Mouse (Mus musculus): Measurements from ENCODE around the gene Apoe. TPM values are rescaled to one million over a fixed set of nuclear protein-coding genes. Genes with fewer than 3 reads are reported as not detected.

The Apoe gene
- polyA plus RNA-seq, 1 experiment: 4,561 TPM

- Histone ChIP-seq H3K4me3 (ENCODE audit: insufficient read depth, low read length) (no peak overlapping the region), H3K27ac (ENCODE audit: insufficient read depth, low read length) (no peak overlapping the region), H3K4me1 (ENCODE audit: control insufficient read depth, insufficient read depth, low read length) (no peaks in the 10 kb centered on the region)
- TF ChIP-seq POLR2A (IDR thresholded peaks at IDR 0.05; ENCODE audit: extremely low read depth, insufficient read depth, low read length) (no peak), CTCF (IDR thresholded peaks at IDR 0.05; ENCODE audit: extremely low read depth, insufficient read depth, low read length) (no peak)
Observed at GRCm38 (mm10) chr7:19716822-19717221, 17.8 kb upstream of the Apoe start.

GRCm38 (mm10) chr7:19716055-19716682, 17.2 kb upstream of the Apoe start:
- TF ChIP-seq CTCF (IDR thresholded peaks at IDR 0.05; ENCODE audit: extremely low read depth, insufficient read depth, low read length) (no peak), POLR2A (IDR thresholded peaks at IDR 0.05; ENCODE audit: extremely low read depth, insufficient read depth, low read length) (peak; percentile 37; the same call in 1 of the 2 replicates)
- Histone ChIP-seq H3K4me3 (ENCODE audit: insufficient read depth, low read length) (peak overlapping the region; percentile 25), H3K27ac (ENCODE audit: insufficient read depth, low read length) (peak overlapping the region; percentile 18), H3K4me1 (ENCODE audit: control insufficient read depth, insufficient read depth, low read length) (no peaks in the 10 kb centered on the region)

GRCm38 (mm10) chr7:19715239-19716054, 16.5 kb upstream of the Apoe start, which contains the start of gene Tomm40:
Gene Tomm40 (minus strand): TSS chr7:19715438.
- Histone ChIP-seq H3K4me3 (ENCODE audit: insufficient read depth, low read length) (peak within 1 kb of the TSS; percentile 44), H3K27ac (ENCODE audit: insufficient read depth, low read length) (peak within 1 kb of the TSS; percentile 18), H3K4me1 (ENCODE audit: control insufficient read depth, insufficient read depth, low read length) (no peaks in the 10 kb centered on the region)
- peak; percentile 39; the same call in 1 of the 2 replicates for TF ChIP-seq POLR2A (IDR thresholded peaks at IDR 0.05; ENCODE audit: extremely low read depth, insufficient read depth, low read length)
- no peak for TF ChIP-seq CTCF (IDR thresholded peaks at IDR 0.05; ENCODE audit: extremely low read depth, insufficient read depth, low read length)

- no peak overlapping the region for H3K27ac ChIP-seq (ENCODE audit: insufficient read depth, low read length)
- TF ChIP-seq CTCF (IDR thresholded peaks at IDR 0.05; ENCODE audit: extremely low read depth, insufficient read depth, low read length): no peak
- no peak for TF ChIP-seq POLR2A (IDR thresholded peaks at IDR 0.05; ENCODE audit: extremely low read depth, insufficient read depth, low read length)
- H3K4me1 ChIP-seq (ENCODE audit: control insufficient read depth, insufficient read depth, low read length): no peaks in the 10 kb centered on the region
- H3K4me3 ChIP-seq (ENCODE audit: insufficient read depth, low read length): peak overlapping the region; percentile 44
Observed at GRCm38 (mm10) chr7:19714836-19715235, 15.8 kb upstream of the Apoe start.

- no peak for TF ChIP-seq CTCF (IDR thresholded peaks at IDR 0.05; ENCODE audit: extremely low read depth, insufficient read depth, low read length)
- no peak for TF ChIP-seq POLR2A (IDR thresholded peaks at IDR 0.05; ENCODE audit: extremely low read depth, insufficient read depth, low read length)
- H3K4me1 ChIP-seq (ENCODE audit: control insufficient read depth, insufficient read depth, low read length): no peaks in the 10 kb centered on the region
- H3K27ac ChIP-seq (ENCODE audit: insufficient read depth, low read length): no peak overlapping the region
- no peak overlapping the region for H3K4me3 ChIP-seq (ENCODE audit: insufficient read depth, low read length)
Observed at GRCm38 (mm10) chr7:19713598-19713997, 14.6 kb upstream of the Apoe start.

GRCm38 (mm10) chr7:19713196-19713595, 14.2 kb upstream of the Apoe start:
- Histone ChIP-seq H3K4me1 (ENCODE audit: control insufficient read depth, insufficient read depth, low read length) (no peaks in the 10 kb centered on the region), H3K27ac (ENCODE audit: insufficient read depth, low read length) (no peak overlapping the region), H3K4me3 (ENCODE audit: insufficient read depth, low read length) (no peak overlapping the region)
- TF ChIP-seq POLR2A (IDR thresholded peaks at IDR 0.05; ENCODE audit: extremely low read depth, insufficient read depth, low read length) (no peak), CTCF (IDR thresholded peaks at IDR 0.05; ENCODE audit: extremely low read depth, insufficient read depth, low read length) (peak; percentile 33)

GRCm38 (mm10) chr7:19712414-19712813, 13.4 kb upstream of the Apoe start:
- H3K4me3 ChIP-seq (ENCODE audit: insufficient read depth, low read length): no peak overlapping the region
- H3K4me1 ChIP-seq (ENCODE audit: control insufficient read depth, insufficient read depth, low read length): no peaks in the 10 kb centered on the region
- no peak for TF ChIP-seq POLR2A (IDR thresholded peaks at IDR 0.05; ENCODE audit: extremely low read depth, insufficient read depth, low read length)
- 0 out of 2 replicates have a peak, but pooled peaks have one; percentile 14 for TF ChIP-seq CTCF (IDR thresholded peaks at IDR 0.05; ENCODE audit: extremely low read depth, insufficient read depth, low read length)
- no peak overlapping the region for H3K27ac ChIP-seq (ENCODE audit: insufficient read depth, low read length)

GRCm38 (mm10) chr7:19710650-19711049, 11.7 kb upstream of the Apoe start:
- Histone ChIP-seq H3K4me3 (ENCODE audit: insufficient read depth, low read length) (no peak overlapping the region), H3K27ac (ENCODE audit: insufficient read depth, low read length) (no peak overlapping the region), H3K4me1 (ENCODE audit: control insufficient read depth, insufficient read depth, low read length) (no peaks in the 10 kb centered on the region)
- TF ChIP-seq CTCF (IDR thresholded peaks at IDR 0.05; ENCODE audit: extremely low read depth, insufficient read depth, low read length): no peak
- no peak for TF ChIP-seq POLR2A (IDR thresholded peaks at IDR 0.05; ENCODE audit: extremely low read depth, insufficient read depth, low read length)

- TF ChIP-seq CTCF (IDR thresholded peaks at IDR 0.05; ENCODE audit: extremely low read depth, insufficient read depth, low read length) (no peak), POLR2A (IDR thresholded peaks at IDR 0.05; ENCODE audit: extremely low read depth, insufficient read depth, low read length) (no peak)
- no peaks in the 10 kb centered on the region for H3K4me1 ChIP-seq (ENCODE audit: control insufficient read depth, insufficient read depth, low read length)
- H3K4me3 ChIP-seq (ENCODE audit: insufficient read depth, low read length): no peak overlapping the region
- no peak overlapping the region for H3K27ac ChIP-seq (ENCODE audit: insufficient read depth, low read length)
Observed at GRCm38 (mm10) chr7:19705271-19705670, 6.3 kb upstream of the Apoe start.
